Mouse (Mus musculus) erythroblast, embryonic 14.5 days (primary cell): ENCODE measurements around the gene Insl6. TPM values are rescaled to one million over a fixed set of nuclear protein-coding genes. Genes with fewer than 3 reads are reported as not detected.

Experiments
- H3K27me3 ChIP-seq: 2 replicates; pipeline ENCODE4 v1.6.1; 2012; ENCODE audit warnings: inconsistent platforms; ENCODE audit not compliant: control insufficient read depth
- H3K36me3 ChIP-seq: 2 replicates; pipeline ENCODE4 v1.6.1; 2012; ENCODE audit warnings: mild to moderate bottlenecking, inconsistent platforms; ENCODE audit not compliant: control insufficient read depth
- H3K4me1 ChIP-seq: 2 replicates; pipeline ENCODE4 v1.6.1; 2012; ENCODE audit warnings: inconsistent platforms; ENCODE audit not compliant: control insufficient read depth
- H3K4me3 ChIP-seq: replicated peaks from 2 replicates; pipeline ENCODE3; 2012; ENCODE audit warnings: moderate library complexity, mild to moderate bottlenecking, inconsistent platforms
- H3K9me3 ChIP-seq: 2 replicates; pipeline ENCODE4 v1.6.1; 2012; ENCODE audit warnings: low read length, inconsistent platforms, mixed read lengths; ENCODE audit not compliant: control insufficient read depth
- GATA1 ChIP-seq: IDR thresholded peaks from 2 replicates; pipeline ENCODE4 v1.6.1; 2012; ENCODE audit warnings: low read length, inconsistent platforms, mixed read lengths
- TAL1 ChIP-seq: IDR thresholded peaks from 3 replicates; pipeline ENCODE4 v1.6.1; 2012; ENCODE audit warnings: low read length, inconsistent platforms, mixed read lengths
- polyA plus RNA-seq: library from polyadenylated mRNA; stranded (reverse); fragments of >175 nt; gene quantifications from 2 replicates; pipeline ENCODE4 v1.2.3, GENCODE M21; 2012

Insl6 gene
- polyA plus RNA-seq, 1 experiment, result not detected

DNA sequence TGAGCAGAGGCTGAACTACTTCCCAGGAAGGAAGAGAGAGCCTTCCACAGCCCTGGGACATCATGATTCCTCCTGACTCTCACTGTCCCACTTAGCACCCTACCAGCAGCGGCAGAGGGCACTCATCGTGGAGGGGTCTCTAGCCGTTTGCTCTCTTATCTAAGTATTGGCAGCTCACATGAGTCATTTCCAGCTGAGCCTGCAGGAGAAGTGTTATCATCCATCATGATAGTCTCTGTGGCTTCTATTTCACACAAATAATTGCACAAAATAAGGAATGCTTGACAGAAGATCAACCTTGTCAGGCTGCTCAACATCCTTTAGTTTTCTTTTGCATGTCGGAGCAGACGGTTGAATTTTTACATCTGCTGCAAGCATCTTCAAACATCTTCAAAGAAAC is 35.1 kb upstream of the Insl6 start:
- TF ChIP-seq GATA1 (no peak), TAL1 (no peak)
- Histone ChIP-seq H3K9me3 (no peaks in the 10 kb centered on the region), H3K36me3 (peaks cover 16% of the 10 kb centered on the region), H3K27me3 (no peaks in the 10 kb centered on the region), H3K4me1 (peaks cover 37% of the 10 kb centered on the region), H3K4me3 (no peak overlapping the region)

DNA sequence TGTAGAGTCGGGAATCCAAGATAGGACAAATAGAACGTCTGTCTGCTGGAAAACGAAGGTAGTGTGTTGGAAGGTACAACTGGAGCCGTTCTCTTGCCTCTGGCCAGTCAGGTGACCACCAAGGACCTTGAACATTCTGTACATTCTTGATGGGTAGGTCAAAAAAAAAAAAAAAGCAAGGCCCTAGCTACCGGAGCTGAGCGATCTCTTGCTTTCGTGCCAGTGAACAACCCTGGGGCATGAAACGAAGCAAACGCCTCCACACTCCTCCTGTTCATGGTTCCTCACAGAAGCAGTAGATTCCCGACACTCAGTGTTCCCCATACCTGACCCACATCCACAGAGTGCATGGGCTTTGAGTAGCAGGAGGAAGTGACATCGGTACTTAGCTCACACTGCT is 31.1 kb upstream of the Insl6 start:
- peaks cover 25% of the 10 kb centered on the region for H3K4me1 ChIP-seq
- peaks cover 16% of the 10 kb centered on the region for H3K36me3 ChIP-seq
- TF ChIP-seq GATA1 (no peak), TAL1 (no peak)
- H3K4me3 ChIP-seq, result no peak overlapping the region
- no peaks in the 10 kb centered on the region for H3K27me3 ChIP-seq
- no peaks in the 10 kb centered on the region for H3K9me3 ChIP-seq

DNA sequence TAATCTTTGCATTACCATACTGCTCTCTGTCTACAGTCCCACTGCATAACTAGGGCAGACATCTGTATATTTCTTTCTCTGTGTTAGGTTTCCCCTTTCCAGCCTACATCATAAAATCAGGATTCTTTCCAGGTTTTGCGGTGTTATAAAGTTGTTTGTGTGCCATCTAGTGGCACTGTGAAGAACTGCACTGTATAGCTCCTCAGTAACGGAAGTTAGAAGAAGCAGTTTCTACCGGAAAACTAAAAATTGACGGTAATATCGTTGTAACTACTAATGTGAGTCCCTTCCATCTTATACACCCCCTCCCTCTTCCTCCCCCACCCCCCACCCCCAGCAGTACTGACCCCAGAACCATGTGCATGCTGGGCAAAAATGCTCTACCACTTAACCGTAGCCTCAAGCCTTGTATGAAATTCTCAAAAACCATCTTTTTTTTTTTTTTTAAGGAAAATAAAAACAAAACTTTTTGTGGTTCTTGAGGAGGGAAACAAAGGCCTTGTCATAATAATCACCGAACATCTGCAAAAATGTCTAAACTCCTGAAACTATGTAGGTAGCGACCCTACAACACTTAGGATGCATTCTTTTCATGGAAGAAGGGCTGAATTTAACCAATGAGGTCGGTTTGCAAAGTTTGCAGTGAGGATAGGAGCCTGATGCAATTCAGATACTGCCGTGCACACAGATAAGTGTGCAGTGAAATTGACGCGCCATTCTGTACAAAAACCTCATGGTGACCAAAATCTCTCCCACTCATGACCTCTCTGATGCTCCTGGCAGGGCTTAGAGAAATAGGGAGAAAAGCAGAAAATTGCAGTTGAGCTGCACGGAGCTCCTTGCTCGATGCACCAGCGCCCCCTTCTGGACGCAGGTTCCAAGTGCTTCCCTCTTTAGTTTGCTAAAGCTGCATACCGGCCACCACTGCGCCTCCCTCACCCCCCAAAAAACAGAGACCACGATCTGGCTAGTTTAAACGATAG is 30.0 kb upstream of the Insl6 start:
- no peaks in the 10 kb centered on the region for H3K9me3 ChIP-seq
- TF ChIP-seq TAL1, result no peak
- no peak for TF ChIP-seq GATA1
- H3K27me3 ChIP-seq, result no peaks in the 10 kb centered on the region
- H3K4me3 ChIP-seq, result peak overlapping the region; percentile 62
- peaks cover 14% of the 10 kb centered on the region for H3K4me1 ChIP-seq
- peaks cover 16% of the 10 kb centered on the region for H3K36me3 ChIP-seq

- no peaks in the 10 kb centered on the region for H3K27me3 ChIP-seq
- H3K4me1 ChIP-seq, result peaks cover 10% of the 10 kb centered on the region
- H3K36me3 ChIP-seq, result peaks cover 5% of the 10 kb centered on the region
- no peaks in the 10 kb centered on the region for H3K9me3 ChIP-seq
- TF ChIP-seq GATA1, result no peak
- no peak for TF ChIP-seq TAL1
- no peak overlapping the region for H3K4me3 ChIP-seq
These were observed 25.8 kb upstream of the Insl6 start for GRCm38 (mm10) chr19:29350991-29351390.

- peaks cover 2% of the 10 kb centered on the region for H3K4me1 ChIP-seq
- peaks cover 5% of the 10 kb centered on the region for H3K36me3 ChIP-seq
- no peaks in the 10 kb centered on the region for H3K27me3 ChIP-seq
- no peaks in the 10 kb centered on the region for H3K9me3 ChIP-seq
- H3K4me3 ChIP-seq, result no peak overlapping the region
- TF ChIP-seq GATA1 (no peak), TAL1 (no peak)
These were observed 20.5 kb upstream of the Insl6 start for GRCm38 (mm10) chr19:29345636-29346035.

DNA sequence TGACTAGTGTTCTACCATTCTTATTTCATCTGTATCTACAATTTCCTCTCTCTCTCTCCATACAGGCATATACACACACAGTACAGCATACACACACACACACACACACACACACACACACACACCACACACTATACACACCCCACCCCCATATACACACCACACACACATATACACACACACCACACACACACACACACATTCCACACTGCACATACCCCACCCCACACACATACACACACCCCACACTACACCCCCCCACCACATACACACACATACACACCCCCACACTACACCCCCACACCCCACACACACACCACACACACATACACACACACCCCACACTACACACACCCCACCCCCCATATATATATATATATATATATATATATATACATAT is 19.7 kb upstream of the Insl6 start:
- H3K27me3 ChIP-seq, result no peaks in the 10 kb centered on the region

GRCm38 (mm10) chr19:29342281-29342680 is 17.1 kb upstream of the Insl6 start:
- TF ChIP-seq TAL1, result no peak
- TF ChIP-seq GATA1, result no peak
- Histone ChIP-seq H3K4me1 (peaks cover 2% of the 10 kb centered on the region), H3K9me3 (no peaks in the 10 kb centered on the region), H3K36me3 (no peaks in the 10 kb centered on the region), H3K4me3 (no peak overlapping the region), H3K27me3 (peaks cover 5% of the 10 kb centered on the region)

More for the DNA sequence above, 19.7 kb upstream of the Insl6 start:
- Histone ChIP-seq H3K36me3 (peaks cover 1% of the 10 kb centered on the region), H3K9me3 (no peaks in the 10 kb centered on the region), H3K4me1 (peaks cover 2% of the 10 kb centered on the region), H3K4me3 (no peak overlapping the region)
- no peak for TF ChIP-seq TAL1
- no peak for TF ChIP-seq GATA1

DNA sequence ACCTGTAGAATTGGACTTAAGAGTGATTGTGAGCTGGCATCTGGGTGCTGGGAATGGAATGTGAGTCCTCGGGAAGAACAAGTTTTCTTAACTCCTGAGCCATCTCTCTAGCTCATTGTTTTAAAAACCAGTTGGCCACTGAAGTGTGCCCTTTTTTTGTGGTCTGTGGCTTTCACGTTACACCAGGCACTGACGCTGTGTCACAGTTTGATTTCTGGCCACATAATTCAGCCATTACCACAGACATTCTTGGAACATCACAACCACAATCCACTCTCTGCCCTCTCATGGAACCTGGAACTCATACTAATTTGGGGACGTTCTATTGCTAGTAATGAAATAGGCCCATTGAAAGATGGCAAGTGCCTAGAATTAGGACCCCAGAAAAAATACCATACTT is 15.9 kb upstream of the Insl6 start:
- H3K27me3 ChIP-seq, result peaks cover 9% of the 10 kb centered on the region
- H3K4me3 ChIP-seq, result no peak overlapping the region
- no peak for TF ChIP-seq GATA1
- no peak for TF ChIP-seq TAL1
- no peaks in the 10 kb centered on the region for H3K9me3 ChIP-seq
- H3K36me3 ChIP-seq, result no peaks in the 10 kb centered on the region
- H3K4me1 ChIP-seq, result peaks cover 2% of the 10 kb centered on the region

- Histone ChIP-seq H3K27me3 (peaks cover 51% of the 10 kb centered on the region), H3K9me3 (no peaks in the 10 kb centered on the region), H3K36me3 (no peaks in the 10 kb centered on the region), H3K4me1 (no peaks in the 10 kb centered on the region; the same call in 1 of the 2 replicates), H3K4me3 (no peak overlapping the region)
- no peak for TF ChIP-seq GATA1
- no peak for TF ChIP-seq TAL1
These were observed 11.5 kb upstream of the Insl6 start for GRCm38 (mm10) chr19:29336624-29337023.
